Mouse (Mus musculus): ENCODE measurements around the gene Gm17657.
"Not testable (repeated sequence)": the region's sequence is repeated elsewhere in the genome, so short reads cannot be mapped to it uniquely, and the experiment has no call there.

The Gm17657 gene

GRCm38 (mm10) chr17:29544064-29544463 lies 5.4 kb downstream of the Gm17657 start:
- DNase-seq: no peak

GRCm38 (mm10) chr17:29542831-29543690 lies 6.4 kb downstream of the Gm17657 start:
- DNase-seq: no peak

- peak; percentile 87 for DNase-seq
These were observed 8.0 kb downstream of the Gm17657 start for GRCm38 (mm10) chr17:29541419-29541818.

GRCm38 (mm10) chr17:29540426-29540825 lies 9.0 kb downstream of the Gm17657 start:
- no peak for DNase-seq

- DNase-seq: no peak
These were observed 15.6 kb downstream of the Gm17657 start for GRCm38 (mm10) chr17:29533866-29534265.

- DNase-seq: peak; percentile 26
These were observed 17.6 kb downstream of the Gm17657 start for GRCm38 (mm10) chr17:29531757-29532384.

- no peak for DNase-seq
These were observed 18.2 kb downstream of the Gm17657 start for GRCm38 (mm10) chr17:29531278-29531677.

- no peak for DNase-seq
These were observed 18.9 kb downstream of the Gm17657 start for GRCm38 (mm10) chr17:29530508-29530907.

- DNase-seq: peak; percentile 14
These were observed 20.8 kb downstream of the Gm17657 start for GRCm38 (mm10) chr17:29528568-29529187.

- DNase-seq: no peak
These were observed 23.8 kb downstream of the Gm17657 start for GRCm38 (mm10) chr17:29525613-29526012.

- DNase-seq: no peak
These were observed 29.7 kb downstream of the Gm17657 start for GRCm38 (mm10) chr17:29519731-29520130.

- DNase-seq: not testable (repeated sequence)
These were observed 30.8 kb downstream of the Gm17657 start for GRCm38 (mm10) chr17:29518665-29519064.

- DNase-seq: peak; percentile 88
These were observed 35.0 kb downstream of the Gm17657 start for GRCm38 (mm10) chr17:29514435-29514834.

- peak; percentile 83 for DNase-seq
These were observed 36.3 kb downstream of the Gm17657 start for GRCm38 (mm10) chr17:29513044-29513730.

GRCm38 (mm10) chr17:29510691-29511090 lies 38.7 kb downstream of the Gm17657 start:
- no peak for DNase-seq

- DNase-seq: no peak
These were observed 40.4 kb downstream of the Gm17657 start for GRCm38 (mm10) chr17:29508927-29509608.

- DNase-seq: no peak
These were observed 45.7 kb downstream of the Gm17657 start for GRCm38 (mm10) chr17:29503700-29504099.

GRCm38 (mm10) chr17:29502669-29503665 lies 46.5 kb downstream of the Gm17657 start:
- DNase-seq: no peak

- DNase-seq: no peak
These were observed 47.3 kb downstream of the Gm17657 start for GRCm38 (mm10) chr17:29502005-29502668.

GRCm38 (mm10) chr17:29500802-29501469 lies 48.5 kb downstream of the Gm17657 start:
- no peak for DNase-seq

All from lung, postnatal 36 days (tissue).